Mouse (Mus musculus) stomach, embryonic 15.5 days (tissue): ENCODE results near the gene Olfr1413. TPM values are rescaled to one million over a fixed set of nuclear protein-coding genes. Genes with fewer than 3 reads are reported as not detected.

ENCODE experiments used
- ATAC-seq: fragments of 200-750 bp; cut with Nextera tagmentation; 2 replicates; pipeline ENCODE4 v1.8.0; 2017; ENCODE audit warnings: low read depth, moderate number of reproducible peaks, moderate TSS enrichment; ENCODE audit not compliant: insufficient read depth, low FRiP score
- H3K27ac ChIP-seq: fragments of 300-500 bp; sonication (generic); 2 replicates; pipeline ENCODE4 v1.5.1; 2015; ENCODE audit warnings: mild to moderate bottlenecking, inconsistent platforms
- H3K27me3 ChIP-seq: fragments of 300-500 bp; sonication (generic); replicated peaks from 2 replicates; pipeline ENCODE4 v1.6.1; 2015; ENCODE audit warnings: inconsistent platforms
- H3K36me3 ChIP-seq: fragments of 300-500 bp; sonication (generic); 2 replicates; pipeline ENCODE4 v1.6.1; 2015; ENCODE audit warnings: inconsistent platforms
- H3K4me1 ChIP-seq: fragments of 300-500 bp; sonication (generic); 2 replicates; pipeline ENCODE4 v1.6.1; 2015; ENCODE audit warnings: inconsistent platforms
- H3K4me2 ChIP-seq: fragments of 300-500 bp; sonication (generic); 2 replicates; pipeline ENCODE4 v1.6.1; 2015; ENCODE audit warnings: mild to moderate bottlenecking, inconsistent platforms
- H3K4me3 ChIP-seq: fragments of 300-500 bp; sonication (generic); replicated peaks from 2 replicates; pipeline ENCODE4 v1.5.1; 2015; ENCODE audit warnings: inconsistent platforms
- H3K9ac ChIP-seq: fragments of 300-500 bp; sonication (generic); 2 replicates; pipeline ENCODE4 v1.6.1; 2015; ENCODE audit warnings: inconsistent platforms
- H3K9me3 ChIP-seq: fragments of 300-500 bp; sonication (generic); 2 replicates; pipeline ENCODE4 v1.6.1; 2016; ENCODE audit warnings: inconsistent platforms
- WGBS: fragments of 180-500 bp; shearing (Covaris S2); methylation state at CpG from one replicate; pipeline ENCODE4 v1.1.7; 2015; 5-methylcytosine and 5-hydroxymethylcytosine counted together
- polyA plus RNA-seq: library from polyadenylated mRNA; unstranded; fragments of >200 nt; fragmentation: Nextera tagmentation; extraction: Ambion mirVana; gene quantifications from 2 replicates; pipeline ENCODE4 v1.2.1, GENCODE M21; 2015

Gene Olfr1413
- not detected in 2 replicates for polyA plus RNA-seq

DNA sequence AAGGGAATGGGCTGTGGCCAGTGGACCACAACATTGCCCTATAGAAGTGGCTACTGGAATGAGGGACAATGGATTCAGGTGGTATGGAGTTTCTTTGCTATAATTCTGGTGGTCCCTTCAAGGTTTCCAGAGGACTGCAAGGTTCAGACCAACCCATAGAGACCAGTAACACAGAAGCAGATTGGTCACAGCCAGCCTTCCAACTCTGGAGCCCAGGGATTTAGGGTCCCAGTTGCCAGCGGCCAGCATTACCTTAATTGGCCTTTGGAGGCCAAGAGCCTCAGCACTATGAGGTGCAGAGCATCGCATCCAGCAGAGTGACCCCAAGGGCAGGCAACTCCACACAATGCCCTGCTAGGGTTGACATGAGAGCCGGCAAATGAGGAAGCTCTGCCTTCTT is at the start of gene Olfr1413:
TSS of gene Olfr1413 (plus strand) at position 301 of the 400 bp plus-strand sequence.
- H3K9ac ChIP-seq: no peak within 1 kb of the TSS
- WGBS: 87% methylated on average over 3 of the region's 3 CpGs
- no peak for ATAC-seq
- no peaks in the 10 kb centered on the region for H3K9me3 ChIP-seq
- no peak within 1 kb of the TSS for H3K4me3 ChIP-seq
- no peak within 1 kb of the TSS for H3K4me2 ChIP-seq
- no peaks in the 10 kb centered on the region for H3K27me3 ChIP-seq
- no peaks in the 10 kb centered on the region for H3K4me1 ChIP-seq
- no peak within 1 kb of the TSS for H3K27ac ChIP-seq
- H3K36me3 ChIP-seq: no peaks in the 10 kb centered on the region

DNA sequence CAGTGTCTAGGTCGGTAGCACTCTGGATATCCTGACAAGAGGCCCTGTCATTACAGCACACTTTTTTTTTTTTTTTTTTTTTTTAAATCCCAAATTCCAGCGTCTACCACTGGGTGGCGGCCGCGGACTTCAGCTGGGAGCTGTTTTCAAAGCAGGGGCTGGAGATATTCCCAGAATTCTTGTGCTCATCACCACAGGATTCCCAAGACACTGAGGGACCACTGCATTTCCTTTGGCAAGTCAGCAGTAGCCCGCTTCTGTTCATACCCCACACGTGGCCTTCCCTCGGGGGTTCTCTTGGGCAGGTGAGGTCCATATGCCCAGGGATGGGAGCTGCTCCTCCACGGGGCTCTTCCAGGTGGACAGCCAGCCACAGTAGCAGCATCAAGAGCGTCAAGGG is 49.7 kb upstream of the Olfr1413 start:
- Histone ChIP-seq H3K36me3 (no peaks in the 10 kb centered on the region), H3K27me3 (no peaks in the 10 kb centered on the region), H3K27ac (no peak overlapping the region), H3K4me1 (no peaks in the 10 kb centered on the region), H3K9me3 (no peaks in the 10 kb centered on the region), H3K4me3 (no peak overlapping the region), H3K9ac (no peak overlapping the region), H3K4me2 (no peak overlapping the region)
- ATAC-seq: 0 out of 2 replicates have a peak, but pooled peaks have one; percentile 18
- 18% methylated on average over 10 of the region's 10 CpGs for WGBS

DNA sequence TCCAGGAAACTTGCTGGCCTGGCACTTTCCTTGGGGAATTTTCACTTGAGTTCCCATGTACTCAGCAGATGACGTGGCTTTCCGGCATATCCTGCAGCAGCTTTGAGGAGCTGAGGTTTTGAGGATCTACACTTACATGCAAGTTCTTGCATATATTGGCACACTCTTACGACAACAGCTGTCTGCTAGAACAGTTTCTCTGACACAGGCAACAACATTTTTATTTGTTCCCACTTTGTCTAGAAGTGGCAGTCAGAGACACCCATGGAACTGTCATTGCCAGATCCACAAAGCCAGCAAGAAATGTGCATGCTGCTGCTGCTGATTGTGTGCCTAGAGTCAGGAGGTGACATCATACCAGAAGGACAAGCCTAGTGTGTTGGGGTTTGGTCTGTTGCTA is 47.4 kb upstream of the Olfr1413 start:
- ATAC-seq: no peak
- no peak overlapping the region for H3K4me3 ChIP-seq
- H3K27ac ChIP-seq: no peak overlapping the region
- H3K4me2 ChIP-seq: no peak overlapping the region
- H3K4me1 ChIP-seq: no peaks in the 10 kb centered on the region
- no peaks in the 10 kb centered on the region for H3K9me3 ChIP-seq
- H3K9ac ChIP-seq: no peak overlapping the region
- no peaks in the 10 kb centered on the region for H3K36me3 ChIP-seq
- 83% methylated on average over 3 of the region's 3 CpGs for WGBS
- H3K27me3 ChIP-seq: no peaks in the 10 kb centered on the region

DNA sequence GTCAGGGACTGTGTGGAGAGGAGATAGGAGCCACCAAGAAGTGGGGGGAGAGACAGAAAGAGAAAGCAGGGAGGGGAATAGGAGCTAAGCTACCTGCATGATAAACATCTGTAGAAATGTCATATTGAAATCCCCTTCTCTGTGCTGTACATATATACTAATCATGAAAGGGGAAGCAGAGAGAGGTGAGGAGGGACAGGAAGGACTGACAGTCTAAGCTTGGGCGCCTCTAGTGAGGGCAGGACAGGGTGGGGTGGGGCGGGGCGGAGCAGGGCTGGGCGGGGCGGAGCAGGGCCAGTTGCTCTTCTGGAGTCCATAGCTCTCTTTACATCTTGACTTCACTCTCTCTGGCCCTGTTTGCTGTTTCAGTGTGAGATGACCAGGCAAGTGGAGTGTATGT is 34.1 kb upstream of the Olfr1413 start:
- WGBS: 36% methylated on average over 5 of the region's 5 CpGs
- no peak for ATAC-seq
- Histone ChIP-seq H3K27ac (no peak overlapping the region), H3K9ac (no peak overlapping the region), H3K9me3 (no peaks in the 10 kb centered on the region), H3K4me3 (no peak overlapping the region), H3K36me3 (no peaks in the 10 kb centered on the region), H3K27me3 (no peaks in the 10 kb centered on the region), H3K4me1 (no peaks in the 10 kb centered on the region), H3K4me2 (no peak overlapping the region)

DNA sequence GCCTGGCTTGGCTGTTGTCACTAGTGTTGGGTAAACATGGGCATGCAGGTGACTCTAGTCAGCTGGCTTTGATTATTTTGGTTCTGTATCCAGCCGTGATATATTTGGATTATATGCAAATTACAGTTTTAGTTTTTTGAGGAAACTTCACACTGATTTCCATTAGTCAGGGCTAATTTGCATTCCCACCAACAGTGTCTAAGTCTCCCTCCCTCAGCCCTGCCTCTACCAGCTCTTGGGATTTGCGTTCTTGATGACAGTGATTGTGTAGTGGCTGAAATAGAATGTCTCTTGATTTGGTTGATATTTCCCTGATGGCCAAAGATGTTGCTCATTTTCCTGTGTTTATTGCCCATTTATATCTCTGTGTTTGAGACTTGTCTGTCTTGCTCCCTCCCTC is 32.1 kb upstream of the Olfr1413 start:
- WGBS: 51% methylated on average over 2 of the region's 2 CpGs
- Histone ChIP-seq H3K4me3 (no peak overlapping the region), H3K27me3 (no peaks in the 10 kb centered on the region), H3K4me1 (no peaks in the 10 kb centered on the region), H3K9ac (no peak overlapping the region), H3K9me3 (no peaks in the 10 kb centered on the region), H3K36me3 (no peaks in the 10 kb centered on the region), H3K27ac (no peak overlapping the region), H3K4me2 (no peak overlapping the region)
- no peak for ATAC-seq

DNA sequence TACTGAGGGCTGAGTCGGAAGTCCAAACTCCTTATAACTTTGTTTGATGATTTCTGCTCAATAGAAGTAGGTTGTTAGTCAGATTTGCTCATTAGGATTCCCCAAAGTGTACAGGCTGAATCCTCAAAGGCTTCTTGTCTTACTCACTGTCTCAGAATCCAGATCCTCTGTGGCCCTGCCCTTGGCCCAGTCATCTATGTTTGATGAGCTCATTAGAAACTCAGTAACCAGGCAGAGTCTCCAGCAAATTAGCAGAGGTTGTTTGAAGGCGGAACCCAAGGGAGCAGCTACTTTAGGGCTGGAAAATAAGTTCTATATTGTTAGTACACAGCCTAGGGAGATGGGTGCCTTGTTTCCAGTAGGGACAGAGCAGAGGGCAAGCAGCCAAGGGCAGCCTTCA is 25.2 kb upstream of the Olfr1413 start:
- Histone ChIP-seq H3K4me2 (no peak overlapping the region), H3K4me3 (no peak overlapping the region), H3K4me1 (no peaks in the 10 kb centered on the region), H3K9me3 (no peaks in the 10 kb centered on the region), H3K36me3 (no peaks in the 10 kb centered on the region), H3K27me3 (no peaks in the 10 kb centered on the region), H3K27ac (no peak overlapping the region), H3K9ac (no peak overlapping the region)
- no peak for ATAC-seq
- WGBS: 83% methylated on average over 2 of the region's 2 CpGs

DNA sequence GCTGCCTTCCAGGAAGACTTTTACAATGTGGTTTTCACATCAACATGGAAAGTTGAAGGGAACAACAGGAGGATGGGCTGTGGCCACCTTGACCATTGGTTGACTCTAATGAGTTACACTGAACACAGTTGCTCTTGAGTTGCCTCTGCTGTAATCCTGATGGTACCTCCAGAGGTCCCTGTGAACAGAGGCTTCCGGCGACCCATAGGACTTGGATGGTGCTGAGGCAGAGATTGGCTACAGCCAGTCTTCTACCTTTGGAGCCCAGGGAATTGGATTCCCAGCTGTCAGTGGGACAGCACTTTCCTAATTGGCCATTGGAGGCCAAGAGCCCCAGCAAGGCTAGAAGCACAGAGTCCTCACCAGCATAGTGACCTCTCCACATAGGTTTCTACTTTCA is 14.4 kb downstream of the Olfr1413 start, which contains the start of gene Olfr1412:
TSS of gene Olfr1412 (plus strand) at position 301 of the 400 bp plus-strand sequence.
- no peak within 1 kb of the TSS for H3K4me2 ChIP-seq
- H3K9ac ChIP-seq: no peak within 1 kb of the TSS
- no peak within 1 kb of the TSS for H3K27ac ChIP-seq
- WGBS: 84% methylated on average over 2 of the region's 2 CpGs
- H3K4me3 ChIP-seq: no peak within 1 kb of the TSS
- H3K27me3 ChIP-seq: no peaks in the 10 kb centered on the region
- H3K4me1 ChIP-seq: no peaks in the 10 kb centered on the region
- H3K9me3 ChIP-seq: no peaks in the 10 kb centered on the region
- no peak for ATAC-seq
- no peaks in the 10 kb centered on the region for H3K36me3 ChIP-seq

DNA sequence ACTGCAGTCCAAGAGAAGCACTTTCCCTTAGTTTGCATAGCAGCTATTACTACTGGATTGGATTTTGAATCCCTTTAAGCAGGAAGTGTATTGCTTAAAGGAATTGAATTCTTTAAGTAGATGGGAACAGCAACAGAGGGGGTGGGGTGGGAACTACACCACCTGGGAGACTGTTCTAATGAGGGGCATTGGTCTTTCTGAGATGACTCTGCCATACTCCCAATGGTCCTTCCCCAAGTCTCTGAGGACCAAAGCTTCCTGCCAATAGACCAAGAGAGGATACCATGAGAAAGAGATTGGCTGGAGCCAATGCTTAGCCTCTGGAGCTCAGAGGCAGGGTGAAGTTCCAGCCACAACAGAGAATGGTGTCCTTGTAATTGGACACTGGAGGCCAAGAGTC is 23.0 kb downstream of the Olfr1413 start, which contains the start of gene Olfr1411:
TSS of gene Olfr1411 (plus strand) at position 301 of the 400 bp plus-strand sequence.
- Histone ChIP-seq H3K9me3 (no peaks in the 10 kb centered on the region), H3K4me1 (no peaks in the 10 kb centered on the region), H3K4me3 (no peak within 1 kb of the TSS), H3K27ac (no peak within 1 kb of the TSS), H3K4me2 (no peak within 1 kb of the TSS), H3K36me3 (no peaks in the 10 kb centered on the region), H3K9ac (no peak within 1 kb of the TSS), H3K27me3 (no peaks in the 10 kb centered on the region)
- ATAC-seq: no peak

DNA sequence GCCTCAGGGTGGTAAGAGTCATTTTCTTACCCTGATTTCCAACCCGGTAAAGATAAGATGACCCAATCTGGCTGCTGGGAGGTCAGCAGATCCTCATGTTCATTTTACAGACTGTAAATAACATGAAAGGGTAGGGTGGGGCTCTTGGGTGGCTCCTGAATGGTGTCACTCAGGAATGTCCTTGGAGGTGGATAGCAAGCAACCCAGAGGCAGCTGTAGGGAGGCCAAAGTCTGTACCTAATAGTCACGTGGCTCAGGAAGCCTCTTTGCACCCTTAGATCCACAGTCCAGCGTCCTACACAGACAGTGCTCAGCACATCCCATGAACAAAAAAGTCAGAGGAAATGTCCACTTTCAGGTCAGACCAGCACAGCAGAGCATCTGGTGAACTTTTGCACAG is 24.9 kb downstream of the Olfr1413 start:
- Histone ChIP-seq H3K27ac (no peak overlapping the region), H3K4me3 (no peak overlapping the region), H3K27me3 (no peaks in the 10 kb centered on the region), H3K9ac (no peak overlapping the region), H3K36me3 (no peaks in the 10 kb centered on the region), H3K4me1 (no peaks in the 10 kb centered on the region), H3K4me2 (no peak overlapping the region), H3K9me3 (no peaks in the 10 kb centered on the region)
- ATAC-seq: no peak
- WGBS: 71% methylated on average over 3 of the region's 3 CpGs

DNA sequence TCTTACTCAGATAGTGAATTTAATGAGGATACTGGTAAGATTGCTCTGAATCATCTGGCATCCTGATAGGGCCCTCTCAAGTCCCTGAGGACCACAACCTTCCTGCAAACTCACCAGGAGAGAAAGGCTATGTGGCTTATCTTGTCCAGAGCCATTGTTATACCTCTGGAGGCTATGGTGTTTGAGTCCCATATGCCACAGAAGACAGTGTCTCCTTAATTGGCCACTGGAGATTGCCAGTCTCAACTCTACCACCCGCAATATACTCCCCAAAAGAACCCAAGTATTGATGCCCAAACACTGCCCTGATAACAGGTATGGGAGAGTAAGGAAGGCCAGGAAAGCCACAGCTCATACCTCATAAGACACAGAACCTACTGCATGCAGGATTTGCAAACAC is 34.4 kb downstream of the Olfr1413 start, which contains the start of gene Olfr1410:
TSS of gene Olfr1410 (plus strand) at position 301 of the 400 bp plus-strand sequence.
- H3K9ac ChIP-seq: no peak within 1 kb of the TSS
- no peaks in the 10 kb centered on the region for H3K4me1 ChIP-seq
- WGBS: 92% methylated on average over 1 of the region's 1 CpGs
- no peak within 1 kb of the TSS for H3K4me2 ChIP-seq
- no peak within 1 kb of the TSS for H3K4me3 ChIP-seq
- H3K9me3 ChIP-seq: no peaks in the 10 kb centered on the region
- H3K27ac ChIP-seq: no peak within 1 kb of the TSS
- no peaks in the 10 kb centered on the region for H3K27me3 ChIP-seq
- H3K36me3 ChIP-seq: no peaks in the 10 kb centered on the region
- ATAC-seq: no peak

DNA sequence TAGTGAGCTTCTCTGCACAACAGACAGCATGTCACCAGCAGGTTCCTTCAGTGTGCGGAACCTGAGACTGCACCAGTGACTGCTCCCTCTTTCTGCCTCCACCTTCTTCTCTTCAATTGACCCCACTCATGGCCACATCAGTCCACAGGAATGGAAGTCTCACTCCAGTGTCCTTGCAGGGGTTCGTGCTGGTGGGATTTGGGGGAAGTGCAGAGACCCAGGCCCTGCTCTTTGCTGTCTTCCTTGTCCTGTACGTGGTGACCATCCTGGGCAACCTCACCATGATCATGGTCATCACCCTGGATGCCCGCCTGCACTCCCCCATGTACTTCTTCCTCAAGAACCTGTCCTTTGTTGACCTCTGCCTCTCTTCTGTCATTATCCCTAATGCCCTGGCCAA is 36.6 kb downstream of the Olfr1413 start:
- no peak overlapping the region for H3K9ac ChIP-seq
- no peak overlapping the region for H3K27ac ChIP-seq
- H3K4me2 ChIP-seq: no peak overlapping the region
- H3K36me3 ChIP-seq: no peaks in the 10 kb centered on the region
- H3K27me3 ChIP-seq: no peaks in the 10 kb centered on the region
- no peaks in the 10 kb centered on the region for H3K9me3 ChIP-seq
- no peaks in the 10 kb centered on the region for H3K4me1 ChIP-seq
- no peak for ATAC-seq
- H3K4me3 ChIP-seq: no peak overlapping the region
- WGBS: 73% methylated on average over 4 of the region's 4 CpGs

DNA sequence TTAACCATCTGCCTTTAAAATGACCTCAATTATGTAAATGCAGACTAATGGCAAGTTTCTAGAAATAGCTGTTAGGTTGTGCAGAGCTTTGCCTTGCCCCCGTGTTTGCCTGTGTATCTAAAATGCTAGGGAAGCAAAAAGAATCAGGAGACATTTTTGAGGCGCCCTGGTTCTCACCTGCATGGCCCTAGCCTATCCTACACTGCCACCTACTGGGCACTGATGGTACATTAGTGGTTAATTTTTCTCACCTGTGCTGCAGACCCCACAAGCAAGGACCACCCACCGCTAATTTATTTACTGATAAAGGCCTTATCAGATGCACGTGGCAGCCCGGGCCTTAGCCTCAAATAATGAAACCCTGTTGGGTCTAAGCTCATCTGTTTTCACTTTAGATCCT is 39.9 kb downstream of the Olfr1413 start:
- H3K9ac ChIP-seq: no peak overlapping the region
- no peak overlapping the region for H3K4me2 ChIP-seq
- no peak overlapping the region for H3K4me3 ChIP-seq
- WGBS: 5% methylated on average over 5 of the region's 5 CpGs
- H3K4me1 ChIP-seq: no peaks in the 10 kb centered on the region
- H3K36me3 ChIP-seq: no peaks in the 10 kb centered on the region
- no peaks in the 10 kb centered on the region for H3K27me3 ChIP-seq
- ATAC-seq: no peak
- no peaks in the 10 kb centered on the region for H3K9me3 ChIP-seq
- H3K27ac ChIP-seq: no peak overlapping the region

DNA sequence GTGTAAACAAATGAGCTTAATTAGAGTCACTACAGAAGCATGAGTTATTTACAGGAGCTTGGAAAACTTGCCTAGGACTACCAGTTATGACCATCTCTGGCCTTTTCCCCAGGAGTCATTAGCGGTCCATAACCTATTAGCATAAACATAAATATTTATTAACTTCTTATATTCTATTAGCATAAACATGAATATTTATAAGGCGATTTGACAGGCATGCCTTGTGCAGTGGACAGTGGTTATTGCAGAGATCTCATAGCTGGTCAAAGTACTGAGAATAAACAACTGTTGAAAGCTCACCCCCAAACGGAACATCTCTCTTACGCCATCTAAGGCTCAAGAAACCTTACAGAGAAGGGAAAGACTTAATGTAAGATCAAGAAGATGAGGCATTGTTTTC is 42.1 kb downstream of the Olfr1413 start:
- H3K9me3 ChIP-seq: no peaks in the 10 kb centered on the region
- H3K4me3 ChIP-seq: no peak overlapping the region
- H3K9ac ChIP-seq: no peak overlapping the region
- H3K27ac ChIP-seq: no peak overlapping the region
- WGBS: 40% methylated on average over 4 of the region's 4 CpGs
- H3K27me3 ChIP-seq: no peaks in the 10 kb centered on the region
- no peaks in the 10 kb centered on the region for H3K4me1 ChIP-seq
- no peaks in the 10 kb centered on the region for H3K36me3 ChIP-seq
- H3K4me2 ChIP-seq: no peak overlapping the region
- no peak for ATAC-seq
